In the genomic region with DNA sequence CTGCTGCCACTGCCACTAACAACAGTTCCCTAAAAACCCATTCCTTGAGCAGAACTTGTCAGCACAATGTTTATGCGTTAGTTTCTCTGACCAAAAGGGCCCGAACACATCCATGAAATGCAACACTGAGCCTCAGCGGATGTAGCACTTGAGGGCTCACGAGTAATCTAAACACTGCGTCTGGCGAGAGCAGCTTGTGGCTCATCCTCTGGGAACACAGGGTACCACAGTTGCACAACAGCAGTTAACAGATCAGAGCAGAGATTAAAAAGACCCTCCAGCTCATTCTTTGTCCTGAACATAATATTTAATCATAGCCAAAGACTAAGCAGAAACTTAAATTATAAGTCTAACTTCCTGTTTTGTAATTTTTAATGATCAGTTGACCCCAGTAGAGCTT, we compare ENCODE assay signal across 21 mouse cellular contexts.
A peak's percentile ranks its signal among the peaks of the same experiment; 100 is the strongest.
DNase-seq lines count a peak whose midpoint lies in the region; ATAC-seq and TF ChIP-seq lines count a peak whose summit lies in the region.
"Had no signal": no experiment of that assay in that cellular context is flagged by ENCODE, and none has a peak within 500 bp of the region (broad histone marks: within the 10 kb centered on the region; RNA-seq: fewer than 3 reads in every experiment).

No protein-coding gene starts in this region.

- H3K4me1 ChIP-seq in lung, embryonic 15.5 days: no peaks in the 10 kb centered on the region
- no peaks in the 10 kb centered on the region for H3K4me1 ChIP-seq in embryonic facial prominence, embryonic 15.5 days
- no peaks in the 10 kb centered on the region for H3K4me1 ChIP-seq in lung, postnatal 0 days (ENCODE audit: insufficient read depth, low read depth, low read length)
- peaks cover 4% of the 10 kb centered on the region; the same call in 1 of the 2 replicates for H3K4me1 ChIP-seq in stomach, embryonic 16.5 days (ENCODE audit: control insufficient read depth, insufficient read depth, low read length)
- H3K4me1 ChIP-seq: heart, embryonic 13.5 days; liver, embryonic 13.5 days had no signal

- no peak for TF ChIP-seq CTCF in lung, postnatal 0 days (IDR thresholded peaks at IDR 0.05)

- no peaks in the 10 kb centered on the region for H3K36me3 ChIP-seq in lung, embryonic 15.5 days
- H3K36me3 ChIP-seq in embryonic facial prominence, embryonic 15.5 days: no peaks in the 10 kb centered on the region
- H3K36me3 ChIP-seq in lung, postnatal 0 days (ENCODE audit: insufficient read depth, low read length): no peaks in the 10 kb centered on the region
- no peaks in the 10 kb centered on the region for H3K36me3 ChIP-seq in stomach, embryonic 16.5 days (ENCODE audit: control insufficient read depth, insufficient read depth, low read length)
- H3K36me3 ChIP-seq: forebrain, embryonic 12.5 days; heart, embryonic 13.5 days; hindbrain, embryonic 12.5 days; liver, embryonic 13.5 days had no signal

- H3K9ac ChIP-seq in lung, embryonic 15.5 days: no peak overlapping the region
- no peak overlapping the region for H3K9ac ChIP-seq in embryonic facial prominence, embryonic 15.5 days
- no peak overlapping the region for H3K9ac ChIP-seq in lung, postnatal 0 days (replicated peaks; ENCODE audit: low read depth)
- no peak overlapping the region for H3K9ac ChIP-seq in stomach, embryonic 16.5 days (ENCODE audit: low read length)
- H3K9ac ChIP-seq: forebrain, embryonic 12.5 days; heart, embryonic 13.5 days; hindbrain, embryonic 12.5 days; liver, embryonic 13.5 days had no signal

- DNase-seq in lung, postnatal 25 days (ENCODE audit: low spot score): no peak
- peak; percentile 59 for DNase-seq in lung, postnatal 0 days (ENCODE audit: low spot score)
- DNase-seq in frontal cortex, adult 2 months (ENCODE audit: extremely low spot score in 1 of 2, low spot score in 1 of 2): no peak
- DNase-seq in gastrocnemius, postnatal 4 days (ENCODE audit: low spot score in 2 of 2): no peak
- DNase-seq: adrenal gland, adult 8-10 months; cerebellum, adult 2 months; cerebellum, postnatal 25 days; heart, postnatal 14 days; kidney, adult 8-10 months; kidney, postnatal 10 days; liver, embryonic 13.5 days; right cerebral cortex, adult 18-20 months; right cerebral cortex, postnatal 4 days had no signal

- peak; percentile 89; the same call in 1 of the 2 replicates for ATAC-seq in lung, embryonic 15.5 days (ENCODE audit: borderline replicate concordance, extremely low read depth, low FRiP score, low TSS enrichment)
- no peak for ATAC-seq in embryonic facial prominence, embryonic 15.5 days (ENCODE audit: insufficient number of reproducible peaks, low FRiP score, low TSS enrichment, low read depth)
- peak; percentile 89 for ATAC-seq in lung, postnatal 0 days
- ATAC-seq in stomach, embryonic 16.5 days (ENCODE audit: insufficient read depth, low FRiP score): no peak
- ATAC-seq: activated CD4-positive, CD25-positive, alpha-beta regulatory T cell, adult 4 months had no signal

- peak; percentile 62 for TF ChIP-seq EP300 in lung, postnatal 0 days (IDR thresholded peaks at IDR 0.05)

- no peaks in the 10 kb centered on the region for H3K27me3 ChIP-seq in lung, embryonic 15.5 days
- no peaks in the 10 kb centered on the region for H3K27me3 ChIP-seq in embryonic facial prominence, embryonic 15.5 days
- H3K27me3 ChIP-seq in lung, postnatal 0 days (replicated peaks; ENCODE audit: insufficient read depth, low read length): no peaks in the 10 kb centered on the region
- no peaks in the 10 kb centered on the region for H3K27me3 ChIP-seq in stomach, embryonic 16.5 days (ENCODE audit: control insufficient read depth, insufficient read depth, low read length)
- H3K27me3 ChIP-seq: forebrain, embryonic 12.5 days; heart, embryonic 13.5 days; hindbrain, embryonic 12.5 days; liver, embryonic 13.5 days had no signal

- H3K4me2 ChIP-seq in lung, embryonic 15.5 days: no peak overlapping the region
- no peak overlapping the region for H3K4me2 ChIP-seq in embryonic facial prominence, embryonic 15.5 days (replicated peaks)
- no peak overlapping the region for H3K4me2 ChIP-seq in lung, postnatal 0 days (replicated peaks; ENCODE audit: low read depth, low read length)
- no peak overlapping the region for H3K4me2 ChIP-seq in stomach, embryonic 16.5 days (ENCODE audit: low read depth, low read length)
- H3K4me2 ChIP-seq: forebrain, embryonic 12.5 days; heart, embryonic 13.5 days; hindbrain, embryonic 12.5 days; liver, embryonic 13.5 days had no signal

- peak overlapping the region; percentile 55; the same call in 1 of the 2 replicates for H3K27ac ChIP-seq in lung, embryonic 15.5 days
- H3K27ac ChIP-seq in embryonic facial prominence, embryonic 15.5 days (replicated peaks): 0 out of 2 replicates have a peak overlapping the region, but pooled peaks have one; percentile 3
- H3K27ac ChIP-seq in lung, postnatal 0 days (ENCODE audit: low read length): no peak overlapping the region
- H3K27ac ChIP-seq in stomach, embryonic 16.5 days (ENCODE audit: low read length): peak overlapping the region; percentile 38; the same call in 1 of the 2 replicates
- H3K27ac ChIP-seq: forebrain, embryonic 12.5 days; heart, embryonic 13.5 days; hindbrain, embryonic 12.5 days; liver, embryonic 13.5 days; macrophage had no signal

- no peak overlapping the region for H3K4me3 ChIP-seq in lung, embryonic 15.5 days
- no peak overlapping the region for H3K4me3 ChIP-seq in embryonic facial prominence, embryonic 15.5 days (replicated peaks)
- H3K4me3 ChIP-seq in lung, postnatal 0 days (ENCODE audit: low read depth, low read length): no peak overlapping the region
- H3K4me3 ChIP-seq in stomach, embryonic 16.5 days (replicated peaks; ENCODE audit: low read length): no peak overlapping the region
- H3K4me3 ChIP-seq: forebrain, embryonic 12.5 days; heart, embryonic 13.5 days; hindbrain, embryonic 12.5 days; liver, embryonic 13.5 days had no signal

- WGBS in lung, embryonic 15.5 days: 27% methylated on average over 6 of the region's 6 CpGs
- WGBS in embryonic facial prominence, embryonic 15.5 days: 29% methylated on average over 6 of the region's 6 CpGs
- WGBS in lung, postnatal 0 days: 37% methylated on average over 6 of the region's 6 CpGs
- 35% methylated on average over 6 of the region's 6 CpGs for WGBS in stomach, embryonic 16.5 days

- H3K9me3 ChIP-seq in lung, embryonic 15.5 days: no peaks in the 10 kb centered on the region
- no peaks in the 10 kb centered on the region for H3K9me3 ChIP-seq in embryonic facial prominence, embryonic 15.5 days (replicated peaks)
- no peaks in the 10 kb centered on the region for H3K9me3 ChIP-seq in lung, postnatal 0 days (ENCODE audit: low read length)
- H3K9me3 ChIP-seq in stomach, embryonic 16.5 days (replicated peaks; ENCODE audit: control insufficient read depth, low read length): no peaks in the 10 kb centered on the region
- H3K9me3 ChIP-seq: forebrain, embryonic 12.5 days; heart, embryonic 13.5 days; hindbrain, embryonic 12.5 days; liver, embryonic 13.5 days had no signal

Comparison
In these comparisons a context has a peak if more than half of its experiments do, and no peak if none do; other contexts are left out.
1. ATAC-seq: peak in lung, embryonic 15.5 days (single experiment) and lung, postnatal 0 days (single experiment); none in embryonic facial prominence, embryonic 15.5 days (single experiment) and stomach, embryonic 16.5 days (single experiment).